Mouse (Mus musculus) retina, postnatal 1 day (tissue): ENCODE measurements around the gene Art2b.
A peak's percentile ranks its signal among the peaks of the same experiment; 100 is the strongest.
"Not testable (repeated sequence)": the region's sequence is repeated elsewhere in the genome, so short reads cannot be mapped to it uniquely, and the experiment has no call there.

Experiments
- DNase-seq: peaks from one replicate; pipeline ENCODE4 v3.0.0-alpha.2; 2012

The Art2b gene

DNA sequence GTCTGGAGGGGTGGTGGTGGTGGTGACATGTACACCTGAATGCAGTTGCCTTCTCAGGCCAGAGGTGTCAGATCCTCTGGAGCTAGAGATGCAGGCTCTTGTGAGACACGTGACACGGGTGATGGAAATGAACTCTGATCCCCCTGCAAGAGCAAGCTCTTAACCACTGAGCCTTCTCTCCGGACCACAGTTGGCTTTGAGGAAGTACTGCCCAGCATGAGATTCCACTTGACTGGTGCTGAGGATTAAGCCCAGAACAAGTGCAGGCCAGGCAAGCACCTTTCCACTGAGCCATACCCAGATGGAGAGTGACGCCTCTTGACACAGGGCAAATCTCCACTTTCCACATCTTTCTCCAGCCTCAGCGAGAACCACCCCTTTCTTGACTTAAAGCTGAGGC is 26.0 kb downstream of the Art2b start:
- DNase-seq: not testable (repeated sequence)

DNA sequence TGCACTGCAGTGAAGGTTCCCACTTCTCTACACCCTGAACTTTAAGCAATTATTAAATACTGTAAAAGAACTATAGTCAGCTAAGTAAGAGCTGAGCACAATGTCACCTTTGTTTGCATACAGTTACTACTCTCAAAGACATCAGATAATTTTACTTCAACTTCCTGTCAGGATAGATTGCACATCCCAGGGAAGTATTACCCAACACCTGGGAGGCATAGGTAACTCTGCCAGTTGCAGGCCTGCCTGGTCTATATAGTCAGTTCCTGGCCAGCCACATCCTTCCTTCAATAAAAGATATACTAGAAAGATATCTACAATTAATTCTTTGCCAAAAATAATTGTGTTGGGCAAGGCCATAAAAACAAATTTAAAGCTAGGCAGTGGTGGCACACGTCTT is 28.0 kb downstream of the Art2b start:
- DNase-seq: no peak

GRCm38 (mm10) chr7:101555473-101555872 is 29.9 kb downstream of the Art2b start:
- DNase-seq: not testable (repeated sequence)

DNA sequence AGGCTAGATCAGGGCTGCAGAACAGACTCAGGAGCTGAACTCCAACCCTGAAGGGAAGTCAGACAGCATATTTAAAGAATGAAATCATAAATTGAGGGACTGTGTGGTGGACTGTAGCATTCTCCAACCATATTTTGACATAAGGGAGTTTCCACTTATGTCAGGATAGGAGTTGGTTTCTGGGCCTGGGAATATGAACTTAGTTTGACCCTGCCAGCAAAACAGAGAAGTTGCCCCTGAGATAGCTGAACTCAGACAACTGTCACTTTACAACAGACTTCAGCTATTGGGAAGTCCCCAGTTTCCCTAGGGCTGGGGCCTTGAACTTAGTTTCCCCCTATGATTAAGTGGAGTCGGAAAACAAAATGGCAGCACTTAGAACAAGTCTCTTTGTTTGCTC is 33.9 kb downstream of the Art2b start:
- DNase-seq: no peak

DNA sequence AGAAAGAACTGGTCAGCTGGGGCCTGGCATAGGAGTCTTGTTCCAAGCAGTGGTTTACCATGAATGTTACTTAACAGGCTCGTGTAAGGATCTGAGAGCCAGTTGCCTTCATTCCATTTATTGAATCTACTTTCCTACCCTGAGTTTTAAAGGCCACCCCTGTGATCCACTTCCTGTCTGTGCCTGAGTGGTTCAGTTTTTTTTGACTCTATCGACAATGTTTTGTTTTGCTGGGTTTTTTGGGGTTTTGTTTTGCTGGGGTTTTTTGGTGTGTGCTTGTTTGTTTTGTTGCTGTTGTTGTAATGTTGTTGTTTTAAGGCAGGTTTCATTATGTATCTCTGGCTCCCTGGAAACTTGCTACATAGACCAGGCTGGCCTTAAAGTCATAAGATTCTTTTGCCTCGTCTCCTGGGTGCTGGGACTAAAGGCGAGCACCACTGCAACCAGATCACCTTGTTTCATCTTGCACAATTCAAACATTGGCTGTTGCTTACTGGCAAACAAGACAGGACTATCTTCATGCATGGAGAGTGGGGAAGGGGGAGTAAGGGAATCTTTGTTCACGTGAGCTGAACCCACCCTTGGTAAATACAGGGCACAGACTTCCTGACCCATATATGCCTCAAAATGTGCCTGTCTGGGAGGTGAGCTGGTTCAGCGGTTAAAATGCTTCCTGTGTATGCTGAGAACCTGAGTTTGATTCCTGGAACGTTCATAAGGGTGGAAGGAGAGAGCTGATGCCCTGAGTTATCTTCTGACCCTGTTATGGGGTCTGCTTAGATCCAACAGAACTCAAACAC is 34.5 kb downstream of the Art2b start:
- no peak for DNase-seq

- no peak for DNase-seq
Measured at GRCm38 (mm10) chr7:101549266-101549665, 36.1 kb downstream of the Art2b start.

DNA sequence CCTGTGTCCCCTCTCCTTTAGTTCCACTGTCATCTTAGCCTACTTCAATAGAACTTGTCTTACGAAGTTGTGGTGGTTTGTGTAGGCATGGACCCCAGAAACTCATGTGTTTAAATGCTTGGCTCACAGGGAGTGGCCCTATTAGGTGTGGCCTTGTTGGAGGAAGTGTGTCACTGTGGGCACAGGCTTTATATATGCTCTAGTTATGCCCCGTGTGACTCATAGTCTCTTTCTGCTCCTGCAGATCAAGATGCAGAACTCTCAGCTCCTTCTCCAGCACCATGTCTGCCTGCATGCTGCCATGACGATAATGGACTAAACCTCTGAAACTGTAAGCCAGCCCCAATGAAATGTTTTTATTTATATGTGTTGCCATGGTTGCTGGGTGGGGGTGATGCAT is 37.7 kb downstream of the Art2b start:
- no peak for DNase-seq

DNA sequence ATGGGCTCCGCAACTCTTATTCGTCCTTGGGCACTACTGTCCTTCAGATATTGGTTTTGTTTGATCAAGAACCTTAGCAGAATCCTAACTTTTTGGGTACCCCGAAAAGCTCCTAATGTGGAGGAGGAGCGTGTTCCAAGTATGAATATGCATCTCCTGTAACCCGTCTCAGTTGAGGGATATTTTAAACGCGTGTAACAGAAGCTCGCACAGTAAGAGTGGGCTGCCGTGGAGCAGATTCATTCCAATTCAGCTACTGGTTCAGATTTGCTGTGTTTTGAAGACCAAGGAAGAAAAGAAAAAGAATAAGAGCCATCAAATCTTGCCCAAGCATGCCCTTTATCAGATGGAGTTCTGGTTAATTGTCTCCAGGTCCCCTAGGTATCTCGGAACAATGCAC is 43.7 kb downstream of the Art2b start:
- no peak for DNase-seq

DNA sequence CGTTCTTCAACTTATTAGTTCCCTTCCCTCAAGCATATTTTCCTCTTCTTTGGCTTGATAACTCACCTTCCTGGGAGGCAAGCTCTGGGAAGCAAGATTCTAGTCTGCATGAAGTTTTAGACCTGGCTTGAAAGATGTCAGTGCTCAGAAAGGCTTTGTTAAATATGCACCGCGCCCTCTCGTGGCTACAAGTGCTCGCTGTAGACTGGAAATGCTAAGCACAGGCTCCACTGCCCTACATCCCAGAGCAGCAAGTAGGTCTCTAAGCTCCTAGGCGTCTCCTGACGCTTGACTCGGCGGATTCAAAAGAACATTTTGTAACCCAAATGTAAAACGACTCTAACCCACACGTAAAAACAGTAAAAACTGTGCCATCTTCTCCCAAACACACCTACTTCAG is 44.3 kb downstream of the Art2b start:
- peak; percentile 91 for DNase-seq

GRCm38 (mm10) chr7:101540684-101541083 is 44.7 kb downstream of the Art2b start:
- DNase-seq: no peak

- no peak for DNase-seq
Measured at GRCm38 (mm10) chr7:101539774-101540173, 45.6 kb downstream of the Art2b start.

- DNase-seq: peak; percentile 78
Measured at GRCm38 (mm10) chr7:101538141-101538933, 47.1 kb downstream of the Art2b start.

DNA sequence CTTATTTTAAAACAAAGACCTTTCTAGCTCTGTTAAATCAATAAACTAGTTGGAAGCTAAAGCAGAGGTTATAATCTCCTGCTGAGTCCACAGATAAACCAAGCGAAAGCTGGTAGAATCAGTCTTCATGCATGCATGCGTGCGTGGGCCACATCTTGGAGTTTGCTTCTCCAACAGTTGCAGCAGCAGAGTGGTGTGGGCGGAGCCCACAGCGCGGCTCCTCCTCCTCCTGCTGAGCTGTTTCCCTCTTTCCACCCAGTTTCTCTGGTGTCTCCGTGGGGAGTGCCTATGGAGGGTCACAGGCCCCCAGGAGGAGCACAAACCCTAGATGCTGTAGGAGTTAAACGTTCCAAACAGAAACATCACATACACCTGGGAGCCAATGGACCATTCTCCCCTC is 47.9 kb downstream of the Art2b start:
- no peak for DNase-seq

- DNase-seq: no peak
Measured at GRCm38 (mm10) chr7:101535517-101535916, 49.9 kb downstream of the Art2b start.

DNA sequence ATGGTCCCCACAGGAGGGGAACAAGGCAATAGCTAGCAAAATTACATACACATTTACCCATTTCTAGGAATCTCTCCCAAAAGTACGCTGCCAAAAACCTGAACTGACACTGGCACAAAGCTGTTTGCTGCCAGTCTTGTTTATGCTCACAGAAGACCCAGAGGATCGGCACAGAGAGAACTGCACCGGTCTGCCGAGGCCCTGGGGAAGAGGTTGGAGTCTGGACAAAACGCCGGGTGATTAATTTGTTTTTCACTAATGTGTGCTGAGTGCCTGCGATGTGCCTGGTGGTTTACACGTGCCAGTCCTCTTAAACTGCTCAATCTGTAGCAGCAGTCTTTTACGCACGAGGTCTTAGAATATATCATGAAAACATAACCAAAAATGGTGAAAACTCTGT is 50.3 kb downstream of the Art2b start:
- no peak for DNase-seq

- no peak for DNase-seq
Measured at GRCm38 (mm10) chr7:101534428-101534827, 51.0 kb downstream of the Art2b start.
